24 mouse cellular contexts compared by ENCODE assay signal in genomic region chr10:87914932-87915331, GRCm38 (mm10). TPM values are rescaled to one million over a fixed set of nuclear protein-coding genes. Genes with fewer than 3 reads are reported as not detected.
A peak's percentile ranks its signal among the peaks of the same experiment; 100 is the strongest.
DNase-seq lines count a peak whose midpoint lies in the region; ATAC-seq and TF ChIP-seq lines count a peak whose summit lies in the region.
"Had no signal": no experiment of that assay in that cellular context is flagged by ENCODE, and none has a peak within 500 bp of the region (broad histone marks: within the 10 kb centered on the region; RNA-seq: fewer than 3 reads in every experiment).

No protein-coding gene starts in this region.

- no peak for DNase-seq in liver, adult 2 months (ENCODE audit: extremely low read depth, low read depth, low spot score)
- no peak for DNase-seq in liver, postnatal 0 days
- DNase-seq in stomach, postnatal 0 days (ENCODE audit: low spot score), result peak; percentile 39
- DNase-seq in kidney, postnatal 25 days, result no peak
- no peak for DNase-seq in frontal cortex, postnatal 14 days (ENCODE audit: low spot score in 2 of 2)
- no peak for DNase-seq in layer of hippocampus, adult 18-20 months (ENCODE audit: low spot score in 2 of 2)
- DNase-seq: adrenal gland, postnatal 10 days; B cell, adult 2 months; cerebellum, adult 11 months; cerebellum, adult 9-10 months; cerebellum, postnatal 25 days; gastrocnemius, postnatal 10 days; heart, adult 2 months; heart, postnatal 14 days had no signal

- 26% methylated on average over 10 of the region's 10 CpGs for WGBS in liver, adult 2 months
- WGBS in liver, postnatal 0 days (ENCODE audit: insufficient replicate concordance), result 33% methylated on average over 10 of the region's 10 CpGs
- 61% methylated on average over 10 of the region's 10 CpGs for WGBS in intestine, embryonic 16.5 days
- 56% methylated on average over 10 of the region's 10 CpGs for WGBS in stomach, postnatal 0 days

- H3K9ac ChIP-seq in liver, adult 2 months (ENCODE audit: low read depth, low read length), result peak overlapping the region; percentile 25
- no peak overlapping the region for H3K9ac ChIP-seq in liver, postnatal 0 days (replicated peaks)
- H3K9ac ChIP-seq in intestine, embryonic 16.5 days (ENCODE audit: low read depth, low read length), result no peak overlapping the region
- no peak overlapping the region for H3K9ac ChIP-seq in stomach, postnatal 0 days (ENCODE audit: low read length)
- H3K9ac ChIP-seq: embryonic facial prominence, embryonic 13.5 days; heart, embryonic 15.5 days; hindbrain, embryonic 15.5 days had no signal

- no peaks in the 10 kb centered on the region for H3K9me3 ChIP-seq in liver, postnatal 0 days (ENCODE audit: low read length)
- H3K9me3 ChIP-seq in intestine, embryonic 16.5 days (ENCODE audit: control insufficient read depth, low read length), result no peaks in the 10 kb centered on the region
- H3K9me3 ChIP-seq in stomach, postnatal 0 days (ENCODE audit: control insufficient read depth, low read length), result no peaks in the 10 kb centered on the region
- H3K9me3 ChIP-seq: embryonic facial prominence, embryonic 13.5 days; heart, embryonic 15.5 days; hindbrain, embryonic 10.5 days; hindbrain, embryonic 15.5 days had no signal

- no peaks in the 10 kb centered on the region for H3K27me3 ChIP-seq in liver, adult 2 months (ENCODE audit: control insufficient read depth, insufficient read depth, low read length)
- no peaks in the 10 kb centered on the region for H3K27me3 ChIP-seq in liver, postnatal 0 days (ENCODE audit: insufficient read depth, low read length)
- H3K27me3 ChIP-seq in intestine, embryonic 16.5 days (replicated peaks; ENCODE audit: control insufficient read depth, insufficient read depth, low read length), result no peaks in the 10 kb centered on the region
- no peaks in the 10 kb centered on the region for H3K27me3 ChIP-seq in stomach, postnatal 0 days (ENCODE audit: control insufficient read depth, insufficient read depth, low read length)
- H3K27me3 ChIP-seq: embryonic facial prominence, embryonic 13.5 days; heart, embryonic 15.5 days; hindbrain, embryonic 15.5 days had no signal

- peaks cover 22% of the 10 kb centered on the region for H3K4me1 ChIP-seq in liver, adult 2 months (ENCODE audit: control insufficient read depth, insufficient read depth, low read length)
- H3K4me1 ChIP-seq in liver, postnatal 0 days (ENCODE audit: insufficient read depth), result peaks cover 4% of the 10 kb centered on the region; the same call in 1 of the 2 replicates
- H3K4me1 ChIP-seq in intestine, embryonic 16.5 days (ENCODE audit: control insufficient read depth, insufficient read depth, low read length), result no peaks in the 10 kb centered on the region
- H3K4me1 ChIP-seq in stomach, postnatal 0 days (replicated peaks; ENCODE audit: control insufficient read depth, insufficient read depth), result no peaks in the 10 kb centered on the region
- H3K4me1 ChIP-seq: embryonic facial prominence, embryonic 13.5 days; heart, embryonic 15.5 days; hindbrain, embryonic 10.5 days; hindbrain, embryonic 15.5 days had no signal

- H3K79me2 ChIP-seq in liver, adult 2 months (ENCODE audit: control insufficient read depth, insufficient read depth, low read length), result no peaks in the 10 kb centered on the region

- no peak for TF ChIP-seq CTCF in liver, adult 2 months (IDR thresholded peaks at IDR 0.05; ENCODE audit: low read depth, low read length)
- TF ChIP-seq CTCF in liver, postnatal 0 days (IDR thresholded peaks at IDR 0.05; ENCODE audit: low read depth), result no peak
- TF ChIP-seq CTCF in stomach, postnatal 0 days (IDR thresholded peaks at IDR 0.05; ENCODE audit: low read depth), result no peak

- no peak overlapping the region for H3K4me2 ChIP-seq in liver, postnatal 0 days (ENCODE audit: low read depth, low read length)
- H3K4me2 ChIP-seq in intestine, embryonic 16.5 days (ENCODE audit: low read depth, low read length), result peak overlapping the region; percentile 38
- peak overlapping the region; percentile 40 for H3K4me2 ChIP-seq in stomach, postnatal 0 days (replicated peaks; ENCODE audit: low read depth)
- H3K4me2 ChIP-seq: embryonic facial prominence, embryonic 13.5 days; heart, embryonic 11.5 days; heart, embryonic 15.5 days; hindbrain, embryonic 15.5 days had no signal

- TF ChIP-seq EP300 in liver, postnatal 0 days (IDR thresholded peaks at IDR 0.05; ENCODE audit: low read depth), result no peak
- no peak for TF ChIP-seq EP300 in stomach, postnatal 0 days (optimal IDR thresholded peaks at IDR 0.05)

- no peak overlapping the region for H3K4me3 ChIP-seq in liver, adult 2 months (ENCODE audit: insufficient read depth, low read depth, low read length)
- H3K4me3 ChIP-seq in liver, postnatal 0 days (ENCODE audit: low read depth, low read length), result no peak overlapping the region
- H3K4me3 ChIP-seq in intestine, embryonic 16.5 days (ENCODE audit: low read length), result peak overlapping the region; percentile 13; the same call in 1 of the 2 replicates
- H3K4me3 ChIP-seq in stomach, postnatal 0 days (ENCODE audit: low read depth, low read length), result peak overlapping the region; percentile 10; the same call in 1 of the 2 replicates
- H3K4me3 ChIP-seq: embryonic facial prominence, embryonic 13.5 days; heart, adult 2 months; heart, embryonic 15.5 days; hindbrain, embryonic 10.5 days; hindbrain, embryonic 15.5 days had no signal

- H3K27ac ChIP-seq in liver, adult 2 months (replicated peaks; ENCODE audit: insufficient read depth, low read depth, low read length), result peak overlapping the region; percentile 67
- no peak overlapping the region for H3K27ac ChIP-seq in liver, postnatal 0 days (ENCODE audit: low read depth)
- H3K27ac ChIP-seq in intestine, embryonic 16.5 days (ENCODE audit: low read length), result no peak overlapping the region
- H3K27ac ChIP-seq in stomach, postnatal 0 days (replicated peaks), result 0 out of 2 replicates have a peak overlapping the region, but pooled peaks have one; percentile 4
- H3K27ac ChIP-seq: embryonic facial prominence, embryonic 13.5 days; heart, adult 2 months; heart, embryonic 15.5 days; hindbrain, embryonic 10.5 days; hindbrain, embryonic 15.5 days had no signal

- no peak for ATAC-seq in liver, postnatal 0 days
- ATAC-seq in intestine, embryonic 16.5 days, result no peak
- ATAC-seq in megakaryocyte progenitor cell, adult 5-6 weeks (replicated peaks; ENCODE audit: poor library complexity), result peak; percentile 61
- ATAC-seq in stomach, postnatal 0 days (ENCODE audit: low FRiP score, low TSS enrichment), result peak; percentile 60; the same call in 1 of the 2 replicates
- ATAC-seq: CD4-positive, CD25-positive, alpha-beta regulatory T cell, adult 4 months; forebrain, embryonic 14.5 days had no signal

- H3K36me3 ChIP-seq in liver, adult 2 months (ENCODE audit: control insufficient read depth, insufficient read depth, low read length), result peaks cover 57% of the 10 kb centered on the region
- no peaks in the 10 kb centered on the region for H3K36me3 ChIP-seq in liver, postnatal 0 days (replicated peaks; ENCODE audit: insufficient read depth, low read length)
- no peaks in the 10 kb centered on the region for H3K36me3 ChIP-seq in intestine, embryonic 16.5 days (ENCODE audit: control insufficient read depth, insufficient read depth, low read length)
- no peaks in the 10 kb centered on the region for H3K36me3 ChIP-seq in stomach, postnatal 0 days (ENCODE audit: control insufficient read depth, insufficient read depth, low read length)
- H3K36me3 ChIP-seq: G1E; heart, embryonic 15.5 days; hindbrain, embryonic 10.5 days; hindbrain, embryonic 15.5 days had no signal

- TF ChIP-seq POLR2A in liver, adult 2 months (IDR thresholded peaks at IDR 0.05; ENCODE audit: extremely low read depth, insufficient read depth, low read length), result no peak

RNA-seq across cellular contexts. Expression of gene Igf1, which starts 56.9 kb away (rescaled TPM):
- total RNA-seq in liver, adult 2 months (2014; rRNA removed), result 244 and 252 TPM in 2 replicates
- polyA plus RNA-seq in liver, adult 2 months (2012; rRNA removed), result 1,223 and 1,483 TPM in 2 replicates
- 34.1 and 42.3 TPM in 2 replicates for polyA plus RNA-seq in liver, postnatal 0 days (2015; fragmentation: Nextera tagmentation; extraction: Ambion mirVana)
- 36.2 and 36.3 TPM in 2 replicates for polyA plus RNA-seq in intestine, embryonic 16.5 days (2015; fragmentation: Nextera tagmentation; extraction: Ambion mirVana)
- total RNA-seq in megakaryocyte progenitor cell, adult 5-6 weeks (2015), result 0.10 and 0.49 TPM in 2 replicates
- total RNA-seq in megakaryocyte progenitor cell, adult 5-6 weeks (2017), result 0.04 TPM in 1 of 2 replicates, not detected in the other
- polyA plus RNA-seq in stomach, postnatal 0 days (2015; fragmentation: Nextera tagmentation; extraction: Ambion mirVana), result 38.1 and 42.5 TPM in 2 replicates
- 1 to 10 TPM; 5.8 to 6.2 TPM for total RNA-seq in layer of hippocampus, adult 18-20 months (2021)

Comparison
In these comparisons a context has a peak if more than half of its experiments do, and no peak if none do; other contexts are left out.
1. H3K27ac ChIP-seq: peak in liver, adult 2 months (single experiment) and stomach, postnatal 0 days (single experiment); none in liver, postnatal 0 days (single experiment) and intestine, embryonic 16.5 days (single experiment).
2. RNA of gene Igf1, which starts 56.9 kb away (polyA plus RNA-seq): 1,223 to 1,483 TPM in liver, adult 2 months; 38.1 to 42.5 TPM in stomach, postnatal 0 days, 36.2 to 36.3 TPM in intestine, embryonic 16.5 days and 34.1 to 42.3 TPM in liver, postnatal 0 days; every median in the first group is over 10 times any median in the second.
3. H3K4me3 ChIP-seq: peak in intestine, embryonic 16.5 days (single experiment) and stomach, postnatal 0 days (single experiment); none in liver, adult 2 months (single experiment) and liver, postnatal 0 days (single experiment).
4. ATAC-seq: peak in megakaryocyte progenitor cell, adult 5-6 weeks (single experiment) and stomach, postnatal 0 days (single experiment); none in liver, postnatal 0 days (single experiment) and intestine, embryonic 16.5 days (single experiment).